Mouse (Mus musculus) lung, postnatal 0 days (tissue): Measurements from ENCODE around the gene Rsrc1. TPM values are rescaled to one million over a fixed set of nuclear protein-coding genes. Genes with fewer than 3 reads are reported as not detected.

ENCODE experiments used
- ATAC-seq: fragments of 200-750 bp; cut with Nextera tagmentation; 2 replicates; pipeline ENCODE4 v1.8.0; 2017; ENCODE audit warnings: moderate library complexity
- DNase-seq: peaks from one replicate; pipeline ENCODE4 v3.0.0-alpha.2; 2016; ENCODE audit warnings: low spot score
- H3K27ac ChIP-seq: fragments of 300-500 bp; sonication (generic); 2 replicates; pipeline ENCODE4 v1.5.1; 2014; ENCODE audit warnings: antibody characterized with exemption, mild to moderate bottlenecking, low read length, mixed read lengths
- H3K27me3 ChIP-seq: fragments of 300-500 bp; sonication (generic); replicated peaks from 2 replicates; pipeline ENCODE4 v1.6.1; 2014; ENCODE audit warnings: low read length, mixed read lengths; ENCODE audit not compliant: insufficient read depth
- H3K36me3 ChIP-seq: fragments of 300-500 bp; sonication (generic); 2 replicates; pipeline ENCODE4 v1.6.1; 2014; ENCODE audit warnings: low read length, mixed read lengths; ENCODE audit not compliant: insufficient read depth
- H3K4me1 ChIP-seq: fragments of 300-500 bp; sonication (generic); 2 replicates; pipeline ENCODE4 v1.6.1; 2014; ENCODE audit warnings: antibody characterized with exemption, low read depth, low read length, mixed read lengths; ENCODE audit not compliant: insufficient read depth
- H3K4me2 ChIP-seq: fragments of 300-500 bp; sonication (generic); replicated peaks from 2 replicates; pipeline ENCODE4 v1.6.1; 2014; ENCODE audit warnings: low read depth, mild to moderate bottlenecking, low read length, moderate library complexity, mixed read lengths
- H3K4me3 ChIP-seq: fragments of 300-500 bp; sonication (generic); 2 replicates; pipeline ENCODE4 v1.5.1; 2014; ENCODE audit warnings: low read depth, low read length
- H3K9ac ChIP-seq: fragments of 300-500 bp; sonication (generic); replicated peaks from 2 replicates; pipeline ENCODE4 v1.6.1; 2014; ENCODE audit warnings: low read depth, mild to moderate bottlenecking
- H3K9me3 ChIP-seq: fragments of 300-500 bp; sonication (generic); 2 replicates; pipeline ENCODE4 v1.6.1; 2016; ENCODE audit warnings: low read length, mixed read lengths
- CTCF ChIP-seq: IDR thresholded peaks from 2 replicates; pipeline ENCODE4 v1.5.1; 2016; ENCODE audit warnings: antibody characterized with exemption, mild to moderate bottlenecking
- EP300 ChIP-seq: IDR thresholded peaks from 2 replicates; pipeline ENCODE4 v1.6.1; 2016; ENCODE audit warnings: antibody characterized with exemption, mild to moderate bottlenecking, control low read depth
- WGBS: fragments of 180-500 bp; shearing (Covaris S2); extraction: QIAGEN DNeasy Blood & Tissue Kit; methylation state at CpG from one replicate; pipeline ENCODE4 v1.1.7; 2014; 5-methylcytosine and 5-hydroxymethylcytosine counted together
- polyA plus RNA-seq: library from polyadenylated mRNA; unstranded; fragments of >200 nt; fragmentation: Nextera tagmentation; extraction: Ambion mirVana; gene quantifications from 2 replicates; pipeline ENCODE4 v1.2.1, GENCODE M21; 2015

The Rsrc1 gene
- polyA plus RNA-seq, 1 experiment from 2014 or later, result 15.7 TPM

DNA sequence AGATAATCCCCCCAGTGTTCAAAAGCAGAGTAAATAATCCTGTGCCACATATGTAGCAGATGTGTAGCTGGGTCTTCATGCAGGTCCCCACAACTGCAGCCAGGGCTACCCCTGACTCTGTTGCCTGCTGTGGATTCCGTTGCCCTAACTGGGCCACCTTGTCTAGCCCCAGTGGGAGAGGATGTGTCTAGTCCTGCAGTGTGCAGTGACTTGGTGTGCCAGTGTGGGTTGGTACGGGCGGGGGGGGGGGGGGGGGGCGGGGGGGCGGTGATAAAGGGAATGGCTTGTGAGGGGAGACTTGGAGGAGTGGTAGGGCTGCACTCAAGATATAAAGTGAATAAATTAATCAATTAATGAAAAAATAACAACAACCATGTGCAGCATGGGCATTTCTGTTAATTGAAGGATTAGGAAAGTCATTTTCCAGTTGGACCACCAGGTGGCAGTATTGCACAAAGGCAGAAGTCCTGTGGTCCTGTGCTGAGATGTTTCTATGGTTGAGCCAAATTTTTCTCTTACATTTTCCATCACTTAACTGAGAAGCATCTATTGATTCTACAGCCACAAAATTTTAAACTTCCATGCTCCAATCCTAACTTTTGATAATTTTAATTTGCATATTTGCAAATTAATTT lies 371.1 kb downstream of the Rsrc1 start:
- Histone ChIP-seq H3K27me3 (no peaks in the 10 kb centered on the region), H3K9me3 (no peaks in the 10 kb centered on the region), H3K4me1 (no peaks in the 10 kb centered on the region), H3K4me2 (no peak overlapping the region), H3K4me3 (no peak overlapping the region), H3K36me3 (no peaks in the 10 kb centered on the region), H3K9ac (no peak overlapping the region), H3K27ac (no peak overlapping the region)
- WGBS, result 45% methylated on average over 2 of the region's 5 CpGs
- DNase-seq (peak; percentile 77), ATAC-seq (no peak)
- TF ChIP-seq CTCF, result peak; percentile 86
- no peak for TF ChIP-seq EP300

DNA sequence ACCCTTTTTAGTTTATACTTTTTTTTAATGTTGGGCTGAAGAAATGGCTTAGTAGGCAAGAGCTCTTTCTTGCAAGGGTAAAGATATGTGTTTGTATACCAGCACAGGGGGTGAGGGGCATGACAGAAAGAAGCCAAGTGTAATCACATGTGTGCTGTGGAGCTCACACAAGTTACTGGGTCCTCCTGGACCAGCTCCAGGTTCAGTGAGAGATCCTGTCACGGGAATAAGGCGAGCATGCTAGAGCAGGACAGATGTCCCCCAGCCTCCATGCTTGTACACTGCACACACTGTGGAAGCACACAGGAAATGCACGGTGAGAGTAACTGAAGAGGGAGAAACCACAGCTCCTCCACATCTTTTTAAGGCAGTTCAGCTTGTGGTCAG lies 371.6 kb downstream of the Rsrc1 start:
- Histone ChIP-seq H3K4me3 (no peak overlapping the region), H3K36me3 (no peaks in the 10 kb centered on the region), H3K4me2 (no peak overlapping the region), H3K9ac (no peak overlapping the region), H3K27me3 (no peaks in the 10 kb centered on the region), H3K27ac (no peak overlapping the region), H3K4me1 (no peaks in the 10 kb centered on the region), H3K9me3 (no peaks in the 10 kb centered on the region)
- no peak for ATAC-seq
- peak; percentile 4 for DNase-seq
- WGBS, result 69% methylated on average over 3 of the region's 3 CpGs
- no peak for TF ChIP-seq EP300
- no peak for TF ChIP-seq CTCF

DNA sequence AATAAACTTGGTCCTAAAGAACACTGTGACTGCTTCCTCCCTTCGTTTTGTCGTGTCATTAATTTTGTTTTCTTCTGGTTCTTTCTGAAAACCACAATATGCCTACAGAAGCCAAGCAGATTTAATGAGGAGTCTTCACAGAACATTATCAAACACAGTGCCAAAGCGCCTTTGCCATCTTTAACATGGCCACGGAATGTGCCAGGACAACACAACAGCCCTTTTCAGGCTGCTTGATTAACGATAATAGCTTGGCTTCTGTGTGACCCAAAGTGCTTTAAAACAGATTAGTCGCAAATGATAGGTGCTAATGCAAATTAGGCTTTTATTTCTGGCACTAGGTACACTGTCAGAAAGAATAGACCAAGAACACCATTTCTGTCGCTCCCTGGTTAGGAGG lies 377.2 kb downstream of the Rsrc1 start:
- H3K4me1 ChIP-seq, result no peaks in the 10 kb centered on the region
- no peaks in the 10 kb centered on the region for H3K9me3 ChIP-seq
- no peaks in the 10 kb centered on the region for H3K36me3 ChIP-seq
- H3K4me2 ChIP-seq, result no peak overlapping the region
- no peaks in the 10 kb centered on the region for H3K27me3 ChIP-seq
- WGBS, result 87% methylated on average over 7 of the region's 7 CpGs
- DNase-seq (no peak), ATAC-seq (no peak)
- TF ChIP-seq CTCF (no peak), EP300 (no peak)
- H3K4me3 ChIP-seq, result no peak overlapping the region
- H3K27ac ChIP-seq, result no peak overlapping the region
- H3K9ac ChIP-seq, result no peak overlapping the region

DNA sequence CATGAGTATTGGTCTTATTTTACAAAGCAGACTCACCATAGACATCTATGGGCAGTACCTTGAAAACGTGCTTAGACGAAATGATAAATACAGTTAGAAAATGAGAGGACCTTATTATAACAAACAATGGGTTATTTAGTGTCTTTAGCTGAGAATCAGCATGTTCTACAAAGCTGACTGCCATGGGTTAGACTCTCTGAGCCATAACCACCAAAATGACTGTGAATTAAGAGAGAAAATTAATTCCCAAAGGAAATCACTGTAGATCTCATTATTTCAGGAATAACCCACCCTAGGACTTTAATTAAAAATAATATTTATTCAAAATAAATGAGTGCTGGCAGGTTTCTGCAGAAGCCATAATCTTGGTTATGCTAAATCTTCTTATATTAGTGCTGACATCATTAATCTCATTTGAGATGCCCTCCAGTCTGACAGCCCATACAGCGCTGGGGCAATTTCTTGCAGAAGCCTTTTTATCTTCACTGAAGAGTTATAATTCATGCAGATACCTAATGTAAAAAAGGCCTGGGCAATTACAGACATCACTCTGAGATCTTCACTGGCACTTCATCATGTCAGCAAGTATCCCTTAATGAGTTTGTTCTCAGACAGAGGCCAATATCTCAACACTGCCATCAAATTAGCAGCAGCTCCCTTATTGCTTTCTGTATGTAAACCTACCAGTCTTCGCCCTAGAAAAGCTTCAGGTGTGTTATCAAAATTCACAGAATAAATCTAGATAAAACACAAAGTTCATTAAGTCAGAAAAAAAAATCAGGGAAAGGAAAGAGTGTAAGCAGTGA lies 385.1 kb downstream of the Rsrc1 start:
- TF ChIP-seq EP300 (no peak), CTCF (no peak)
- Histone ChIP-seq H3K4me3 (no peak overlapping the region), H3K9ac (no peak overlapping the region), H3K27me3 (no peaks in the 10 kb centered on the region), H3K4me1 (no peaks in the 10 kb centered on the region), H3K4me2 (no peak overlapping the region), H3K9me3 (no peaks in the 10 kb centered on the region), H3K27ac (no peak overlapping the region), H3K36me3 (no peaks in the 10 kb centered on the region)
- DNase-seq, result no peak
- no peak for ATAC-seq
- 67% methylated on average over 4 of the region's 4 CpGs for WGBS

DNA sequence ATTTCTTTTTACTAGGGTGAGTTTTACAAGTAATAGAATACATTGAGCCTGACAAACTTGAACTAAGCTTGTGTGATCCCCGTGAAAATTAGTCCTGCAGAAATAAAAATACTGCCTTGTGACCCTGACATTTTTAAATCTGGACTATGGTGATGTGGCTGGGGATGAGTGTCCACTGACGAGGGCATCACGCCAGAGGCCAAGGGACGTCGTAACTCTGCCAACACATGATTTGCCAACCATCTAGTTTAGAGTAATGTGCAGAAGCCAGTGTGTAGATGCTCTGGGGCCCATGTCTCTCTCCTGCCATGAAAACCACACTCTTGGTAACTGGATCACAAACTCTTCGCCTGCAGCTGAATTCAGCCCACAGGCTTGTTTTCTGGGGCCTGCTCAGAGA lies 386.3 kb downstream of the Rsrc1 start:
- H3K27me3 ChIP-seq, result no peaks in the 10 kb centered on the region
- 62% methylated on average over 6 of the region's 6 CpGs for WGBS
- no peak for DNase-seq
- no peaks in the 10 kb centered on the region for H3K36me3 ChIP-seq
- ATAC-seq, result no peak
- H3K4me1 ChIP-seq, result no peaks in the 10 kb centered on the region
- no peak overlapping the region for H3K27ac ChIP-seq
- no peak overlapping the region for H3K9ac ChIP-seq
- H3K9me3 ChIP-seq, result no peaks in the 10 kb centered on the region
- no peak overlapping the region for H3K4me2 ChIP-seq
- TF ChIP-seq EP300 (no peak), CTCF (no peak)
- no peak overlapping the region for H3K4me3 ChIP-seq

DNA sequence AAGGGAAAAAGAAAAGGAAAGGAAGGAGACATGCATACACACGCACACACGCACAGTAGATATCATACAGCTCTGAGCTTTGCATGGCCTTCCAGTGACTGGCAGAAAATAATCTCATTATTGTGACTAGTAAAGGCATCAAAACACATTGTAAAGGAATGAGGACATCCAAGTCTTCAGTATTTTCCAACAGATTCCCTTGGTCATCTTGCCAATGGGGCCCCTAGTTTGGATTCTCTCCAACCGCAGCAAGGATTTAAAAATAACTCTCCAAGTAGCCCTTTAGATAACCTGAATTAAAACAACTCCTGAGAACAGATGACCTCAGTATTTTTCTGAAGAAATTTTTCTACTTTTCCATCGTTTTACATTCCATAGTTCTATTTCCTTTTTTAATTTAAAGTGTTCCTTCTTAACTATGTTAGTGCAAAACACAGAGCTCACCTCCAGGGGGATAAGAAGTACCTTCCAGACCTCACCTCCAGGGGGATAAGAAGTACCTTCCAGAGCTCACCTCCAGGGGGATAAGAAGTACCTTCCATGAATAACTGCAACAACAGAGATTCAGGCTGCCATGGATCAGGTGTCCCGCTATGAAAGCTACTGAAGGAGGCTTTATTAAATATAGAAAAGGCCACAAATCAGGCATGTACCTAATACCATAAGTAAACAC lies 388.4 kb downstream of the Rsrc1 start:
- H3K9me3 ChIP-seq, result no peaks in the 10 kb centered on the region
- H3K9ac ChIP-seq, result no peak overlapping the region
- H3K4me2 ChIP-seq, result no peak overlapping the region
- no peaks in the 10 kb centered on the region for H3K4me1 ChIP-seq
- H3K36me3 ChIP-seq, result no peaks in the 10 kb centered on the region
- no peak for ATAC-seq
- H3K4me3 ChIP-seq, result no peak overlapping the region
- no peak for TF ChIP-seq EP300
- no peak for TF ChIP-seq CTCF
- no peak for DNase-seq
- no peaks in the 10 kb centered on the region for H3K27me3 ChIP-seq
- no peak overlapping the region for H3K27ac ChIP-seq
- 70% methylated on average over 5 of the region's 5 CpGs for WGBS
